Mouse (Mus musculus): Measurements from ENCODE around the gene Olfr524.

DNA sequence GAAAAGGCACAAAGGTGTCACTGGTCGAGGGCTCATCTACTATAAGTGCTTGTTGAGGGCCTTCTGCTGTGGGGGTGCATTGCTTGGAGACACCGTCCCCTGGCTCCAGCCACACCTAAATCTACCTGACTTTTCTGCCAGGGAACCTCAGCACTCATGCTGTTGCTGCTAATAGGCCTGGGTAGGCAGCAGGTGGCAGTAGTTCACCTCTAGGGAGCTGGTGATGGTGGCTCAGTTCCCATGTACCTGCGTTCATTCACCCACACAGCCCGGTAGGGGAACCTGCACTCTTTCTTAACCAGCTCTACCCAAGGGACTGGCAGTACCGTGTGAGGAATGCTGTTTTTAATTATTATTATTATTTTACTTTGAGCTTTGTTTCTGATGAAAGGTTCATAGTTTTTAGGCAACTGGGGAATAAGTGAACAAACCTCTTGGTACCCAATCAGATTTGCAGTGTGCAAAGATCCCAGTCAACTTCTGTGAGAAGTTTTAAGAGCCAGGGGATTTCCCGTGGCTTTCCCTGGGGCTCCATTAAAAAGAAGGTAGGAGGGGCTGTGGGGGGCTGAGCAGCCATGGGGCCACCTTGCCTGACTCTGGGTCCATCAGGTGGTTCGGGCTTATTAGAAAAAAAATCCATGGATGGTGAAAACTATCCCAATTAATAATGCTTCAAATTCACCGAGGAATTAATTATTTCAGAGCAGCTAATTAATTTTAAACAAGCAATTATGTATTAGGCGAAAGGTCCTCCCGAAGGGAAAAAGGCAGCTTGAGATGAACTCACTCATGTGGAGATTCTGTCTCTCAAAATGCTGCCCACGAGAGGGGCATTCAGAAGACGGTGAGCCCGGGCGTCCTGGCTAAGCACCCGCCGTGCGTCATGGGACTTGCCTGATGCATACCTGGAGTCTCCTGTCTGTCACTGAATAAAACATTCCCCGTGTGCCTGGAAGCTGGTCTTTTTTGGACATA, 18.8 kb downstream of the Olfr524 start:
- TF ChIP-seq POLR2A (IDR thresholded peaks at IDR 0.05; ENCODE audit: borderline replicate concordance, low read depth, low read length) (no peak), CTCF (IDR thresholded peaks at IDR 0.05; ENCODE audit: low read depth, low read length) (no peak)
